Mouse (Mus musculus): ENCODE data around the gene Slc22a14. TPM values are rescaled to one million over a fixed set of nuclear protein-coding genes. Genes with fewer than 3 reads are reported as not detected.

The Slc22a14 gene
- polyA plus RNA-seq, 1 experiment from 2014 or later: 0.08 TPM

- Histone ChIP-seq H3K27ac (replicated peaks) (no peak overlapping the region), H3K36me3 (no peaks in the 10 kb centered on the region), H3K4me1 (no peaks in the 10 kb centered on the region), H3K9me3 (no peaks in the 10 kb centered on the region), H3K4me3 (no peak overlapping the region), H3K9ac (replicated peaks) (no peak overlapping the region), H3K4me2 (replicated peaks) (no peak overlapping the region), H3K27me3 (no peaks in the 10 kb centered on the region)
- 75% methylated on average over 9 of the region's 9 CpGs for WGBS
- no peak for ATAC-seq (replicated peaks)
Measured at GRCm38 (mm10) chr9:119143372-119143771, 222.0 kb downstream of the Slc22a14 start.

GRCm38 (mm10) chr9:119142066-119142465, 223.3 kb downstream of the Slc22a14 start:
- Histone ChIP-seq H3K27me3 (no peaks in the 10 kb centered on the region), H3K4me2 (replicated peaks) (no peak overlapping the region), H3K36me3 (no peaks in the 10 kb centered on the region), H3K4me3 (no peak overlapping the region), H3K4me1 (no peaks in the 10 kb centered on the region), H3K9ac (replicated peaks) (no peak overlapping the region), H3K9me3 (no peaks in the 10 kb centered on the region), H3K27ac (replicated peaks) (no peak overlapping the region)
- ATAC-seq (replicated peaks): no peak
- WGBS: 90% methylated on average over 5 of the region's 5 CpGs

- no peak overlapping the region for H3K4me3 ChIP-seq
- H3K36me3 ChIP-seq: no peaks in the 10 kb centered on the region
- ATAC-seq (replicated peaks): no peak
- H3K27ac ChIP-seq (replicated peaks): no peak overlapping the region
- H3K9me3 ChIP-seq: no peaks in the 10 kb centered on the region
- H3K27me3 ChIP-seq: no peaks in the 10 kb centered on the region
- WGBS: 89% methylated on average over 2 of the region's 2 CpGs
- H3K4me1 ChIP-seq: no peaks in the 10 kb centered on the region
- no peak overlapping the region for H3K4me2 ChIP-seq (replicated peaks)
- H3K9ac ChIP-seq (replicated peaks): no peak overlapping the region
Measured at GRCm38 (mm10) chr9:119138836-119139235, 226.5 kb downstream of the Slc22a14 start.

GRCm38 (mm10) chr9:119130692-119131091, 234.7 kb downstream of the Slc22a14 start:
- H3K27me3 ChIP-seq: no peaks in the 10 kb centered on the region
- 68% methylated on average over 5 of the region's 5 CpGs for WGBS
- H3K4me1 ChIP-seq: no peaks in the 10 kb centered on the region
- ATAC-seq (replicated peaks): no peak
- no peaks in the 10 kb centered on the region for H3K9me3 ChIP-seq
- H3K27ac ChIP-seq (replicated peaks): no peak overlapping the region
- no peak overlapping the region for H3K4me3 ChIP-seq
- H3K9ac ChIP-seq (replicated peaks): no peak overlapping the region
- H3K36me3 ChIP-seq: no peaks in the 10 kb centered on the region
- no peak overlapping the region for H3K4me2 ChIP-seq (replicated peaks)

GRCm38 (mm10) chr9:119128436-119129181, 236.7 kb downstream of the Slc22a14 start:
- ATAC-seq (replicated peaks): no peak
- Histone ChIP-seq H3K4me3 (no peak overlapping the region), H3K36me3 (no peaks in the 10 kb centered on the region), H3K4me2 (replicated peaks) (no peak overlapping the region), H3K27me3 (no peaks in the 10 kb centered on the region), H3K27ac (replicated peaks) (no peak overlapping the region), H3K9me3 (no peaks in the 10 kb centered on the region), H3K4me1 (no peaks in the 10 kb centered on the region), H3K9ac (replicated peaks) (no peak overlapping the region)
- WGBS: 84% methylated on average over 12 of the region's 12 CpGs

GRCm38 (mm10) chr9:119122596-119123369, 242.6 kb downstream of the Slc22a14 start:
- Histone ChIP-seq H3K27ac (replicated peaks) (no peak overlapping the region), H3K4me2 (replicated peaks) (no peak overlapping the region), H3K4me1 (no peaks in the 10 kb centered on the region), H3K4me3 (no peak overlapping the region), H3K9me3 (no peaks in the 10 kb centered on the region), H3K36me3 (no peaks in the 10 kb centered on the region), H3K27me3 (no peaks in the 10 kb centered on the region), H3K9ac (replicated peaks) (no peak overlapping the region)
- no peak for ATAC-seq (replicated peaks)
- 89% methylated on average over 18 of the region's 18 CpGs for WGBS

GRCm38 (mm10) chr9:119120168-119120560, 245.2 kb downstream of the Slc22a14 start:
- Histone ChIP-seq H3K36me3 (no peaks in the 10 kb centered on the region), H3K27ac (replicated peaks) (no peak overlapping the region), H3K4me1 (no peaks in the 10 kb centered on the region), H3K9me3 (no peaks in the 10 kb centered on the region), H3K4me3 (no peak overlapping the region), H3K27me3 (no peaks in the 10 kb centered on the region), H3K4me2 (replicated peaks) (no peak overlapping the region), H3K9ac (replicated peaks) (no peak overlapping the region)
- 75% methylated on average over 3 of the region's 3 CpGs for WGBS
- ATAC-seq (replicated peaks): no peak

Other genes with a start within 250 kb of the Slc22a14 start
- 1.4 and 1.8 TPM in 2 replicates for gene Acaa1b, start 208.5 kb downstream of the Slc22a14 start, polyA plus RNA-seq (2015; fragmentation: Nextera tagmentation; extraction: Ambion mirVana)
- gene Gm47289, start 206.4 kb downstream of the Slc22a14 start, polyA plus RNA-seq (2015; fragmentation: Nextera tagmentation; extraction: Ambion mirVana): not detected in 2 replicates
- 0.11 TPM in 1 of 2 replicates, not detected in the other for gene Slc22a13, start 156.5 kb downstream of the Slc22a14 start, polyA plus RNA-seq (2015; fragmentation: Nextera tagmentation; extraction: Ambion mirVana)
- 13.8 and 14.1 TPM in 2 replicates for gene Oxsr1, start 43.1 kb downstream of the Slc22a14 start, polyA plus RNA-seq (2015; fragmentation: Nextera tagmentation; extraction: Ambion mirVana)
- gene Acaa1a, start 25.9 kb downstream of the Slc22a14 start, polyA plus RNA-seq (2015; fragmentation: Nextera tagmentation; extraction: Ambion mirVana): 105 and 111 TPM in 2 replicates
- gene Myd88, start 24.1 kb downstream of the Slc22a14 start, polyA plus RNA-seq (2015; fragmentation: Nextera tagmentation; extraction: Ambion mirVana): 4.7 and 4.8 TPM in 2 replicates
- gene Xylb, start 8.2 kb downstream of the Slc22a14 start, polyA plus RNA-seq (2015; fragmentation: Nextera tagmentation; extraction: Ambion mirVana): 3.3 and 3.4 TPM in 2 replicates
- gene Acvr2b, start 36.6 kb upstream of the Slc22a14 start, polyA plus RNA-seq (2015; fragmentation: Nextera tagmentation; extraction: Ambion mirVana): 53.8 and 55.0 TPM in 2 replicates
- 56.7 and 59.7 TPM in 2 replicates for gene Exog, start 79.4 kb upstream of the Slc22a14 start, polyA plus RNA-seq (2015; fragmentation: Nextera tagmentation; extraction: Ambion mirVana)
- 0.79 TPM in 2 replicates for gene Scn5a, start 213.5 kb upstream of the Slc22a14 start, polyA plus RNA-seq (2015; fragmentation: Nextera tagmentation; extraction: Ambion mirVana)

All from forebrain, embryonic 15.5 days (tissue).